Mouse (Mus musculus): ENCODE data around the gene Tsga10ip. TPM values are rescaled to one million over a fixed set of nuclear protein-coding genes. Genes with fewer than 3 reads are reported as not detected.
A peak's percentile ranks its signal among the peaks of the same experiment; 100 is the strongest.
"Not testable (repeated sequence)": the region's sequence is repeated elsewhere in the genome, so short reads cannot be mapped to it uniquely, and the experiment has no call there.

Tsga10ip gene
- polyA plus RNA-seq, 1 experiment from 2014 or later: 0.57 TPM

- Histone ChIP-seq H3K9ac (no peak overlapping the region), H3K36me3 (no peaks in the 10 kb centered on the region), H3K4me2 (no peak overlapping the region), H3K27me3 (peaks cover 2% of the 10 kb centered on the region; the same call in 1 of the 2 replicates), H3K9me3 (replicated peaks) (no peaks in the 10 kb centered on the region), H3K4me1 (peaks cover 6% of the 10 kb centered on the region), H3K27ac (no peak overlapping the region), H3K4me3 (replicated peaks) (no peak overlapping the region)
- ATAC-seq (replicated peaks; ENCODE audit: low FRiP score): no peak
- 67% methylated on average over 2 of the region's 2 CpGs for WGBS
Observed at GRCm38 (mm10) chr19:5353609-5354008, 48.7 kb downstream of the Tsga10ip start.

DNA sequence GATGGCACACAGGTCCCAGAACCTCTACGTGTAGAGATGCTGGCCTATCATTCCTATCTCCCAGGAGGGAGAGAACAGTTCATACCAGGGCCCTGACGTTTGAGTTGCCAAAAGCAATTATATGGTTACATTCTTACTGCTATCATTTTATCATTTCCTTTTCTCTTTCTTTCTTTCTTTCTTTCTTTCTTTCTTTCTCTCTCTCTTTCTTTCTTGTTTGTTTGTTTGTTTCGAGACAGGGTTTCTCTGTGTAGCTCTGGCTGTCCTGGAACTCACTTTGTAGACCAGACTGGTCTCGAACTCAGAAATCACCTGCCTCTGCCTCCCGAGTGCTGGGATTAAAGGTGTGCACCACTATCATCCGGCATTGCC is 52.8 kb downstream of the Tsga10ip start, which contains the start of gene Cst6:
Gene Cst6 (minus strand): TSS at position 73 of the 372 bp plus-strand sequence.
- peak within 1 kb of the TSS; percentile 45 for H3K4me3 ChIP-seq (replicated peaks)
- peak within 1 kb of the TSS; percentile 79 for H3K4me2 ChIP-seq
- H3K9me3 ChIP-seq (replicated peaks); H3K27ac ChIP-seq; ATAC-seq (replicated peaks; ENCODE audit: low FRiP score); H3K36me3 ChIP-seq; H3K27me3 ChIP-seq: not testable (repeated sequence)
- H3K9ac ChIP-seq: peak within 1 kb of the TSS; percentile 53
- peaks cover 11% of the 10 kb centered on the region for H3K4me1 ChIP-seq
- WGBS: 60% methylated on average over 6 of the region's 6 CpGs

- H3K4me1 ChIP-seq: peaks cover 11% of the 10 kb centered on the region
- peak overlapping the region; percentile 53 for H3K9ac ChIP-seq
- H3K4me2 ChIP-seq: peak overlapping the region; percentile 79
- peaks cover 2% of the 10 kb centered on the region; the same call in 1 of the 2 replicates for H3K27me3 ChIP-seq
- 4% methylated on average over 34 of the region's 34 CpGs for WGBS
- no peaks in the 10 kb centered on the region for H3K9me3 ChIP-seq (replicated peaks)
- no peaks in the 10 kb centered on the region for H3K36me3 ChIP-seq
- H3K4me3 ChIP-seq (replicated peaks): peak overlapping the region; percentile 45
- no peak for ATAC-seq (replicated peaks; ENCODE audit: low FRiP score)
- no peak overlapping the region for H3K27ac ChIP-seq
Observed at GRCm38 (mm10) chr19:5348526-5349501, 53.5 kb downstream of the Tsga10ip start.

- 86% methylated on average over 6 of the region's 6 CpGs for WGBS
- no peak for ATAC-seq (replicated peaks; ENCODE audit: low FRiP score)
Observed at GRCm38 (mm10) chr19:5348064-5348463, 54.3 kb downstream of the Tsga10ip start.

DNA sequence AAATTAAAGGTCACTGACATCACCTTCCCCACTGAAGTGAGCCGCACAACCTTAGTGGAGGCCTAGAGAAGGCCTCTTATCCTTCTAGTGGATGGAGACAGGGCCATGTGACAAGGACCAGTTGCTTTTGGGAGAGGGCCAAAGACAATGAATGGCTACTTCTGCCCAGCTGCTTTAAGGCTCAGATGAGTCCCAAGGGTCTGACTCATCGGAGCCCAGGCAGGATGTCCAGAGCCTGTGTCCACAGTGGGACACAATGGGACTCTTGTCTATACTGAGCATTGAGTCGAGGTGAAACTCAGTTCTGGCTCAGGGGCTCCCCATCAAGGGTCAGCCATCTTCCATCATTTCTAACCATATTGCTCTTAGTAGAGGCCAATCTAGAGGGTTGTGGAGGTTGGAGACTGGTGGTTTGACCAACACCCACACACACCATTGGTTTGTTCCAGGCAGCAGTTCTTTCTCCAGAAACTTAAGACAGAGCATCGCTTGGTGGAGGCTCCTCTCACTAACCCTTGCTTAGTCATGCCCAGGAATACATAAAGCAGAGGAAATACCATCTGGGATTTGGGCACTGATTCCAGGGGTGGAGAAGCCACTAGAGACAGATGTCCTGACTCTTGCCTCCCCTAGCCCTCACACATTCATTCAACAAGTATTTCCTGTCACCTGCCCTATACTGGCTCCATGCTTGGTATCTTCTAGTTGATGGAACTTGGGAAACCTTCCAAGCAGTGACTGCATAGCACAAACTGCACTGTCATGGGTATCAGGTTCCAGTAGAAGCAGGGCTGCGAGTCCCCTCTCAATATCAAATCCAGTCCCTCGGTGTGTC is 56.8 kb downstream of the Tsga10ip start:
- no peaks in the 10 kb centered on the region for H3K36me3 ChIP-seq
- no peak overlapping the region for H3K27ac ChIP-seq
- ATAC-seq (replicated peaks; ENCODE audit: low FRiP score): no peak
- no peak overlapping the region for H3K4me2 ChIP-seq
- H3K4me3 ChIP-seq (replicated peaks): no peak overlapping the region
- H3K4me1 ChIP-seq: peaks cover 11% of the 10 kb centered on the region
- no peaks in the 10 kb centered on the region for H3K9me3 ChIP-seq (replicated peaks)
- H3K9ac ChIP-seq: no peak overlapping the region
- H3K27me3 ChIP-seq: peaks cover 2% of the 10 kb centered on the region; the same call in 1 of the 2 replicates
- WGBS: 63% methylated on average over 6 of the region's 6 CpGs

More at GRCm38 (mm10) chr19:5348064-5348463, 54.3 kb downstream of the Tsga10ip start:
- Histone ChIP-seq H3K9me3 (replicated peaks) (no peaks in the 10 kb centered on the region), H3K4me1 (peaks cover 11% of the 10 kb centered on the region), H3K36me3 (no peaks in the 10 kb centered on the region), H3K27ac (no peak overlapping the region), H3K27me3 (peaks cover 2% of the 10 kb centered on the region; the same call in 1 of the 2 replicates), H3K4me3 (replicated peaks) (no peak overlapping the region), H3K9ac (no peak overlapping the region), H3K4me2 (no peak overlapping the region)

DNA sequence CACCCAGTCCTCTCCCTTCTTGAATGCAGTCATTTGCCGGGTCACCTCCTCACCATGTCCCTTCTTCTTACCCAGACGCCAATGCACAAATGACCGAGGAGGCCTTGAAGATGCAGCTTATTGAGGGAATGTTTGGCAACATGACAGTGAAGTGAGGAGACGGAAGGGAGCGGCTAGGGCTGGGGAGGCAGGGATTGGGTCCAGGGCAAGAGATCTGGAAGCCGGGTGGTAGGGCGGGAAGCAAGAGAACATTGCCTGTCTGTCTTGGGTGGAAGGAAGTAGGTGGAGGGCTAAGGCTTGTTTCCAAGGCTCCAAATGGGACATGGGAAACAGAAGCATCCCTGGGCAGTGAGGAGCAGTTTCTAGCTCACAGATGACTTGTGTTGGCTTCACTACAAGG is 61.0 kb downstream of the Tsga10ip start:
- H3K4me3 ChIP-seq (replicated peaks): no peak overlapping the region
- ATAC-seq (replicated peaks; ENCODE audit: low FRiP score): no peak
- 87% methylated on average over 7 of the region's 7 CpGs for WGBS
- H3K9ac ChIP-seq: no peak overlapping the region
- H3K36me3 ChIP-seq: no peaks in the 10 kb centered on the region
- H3K9me3 ChIP-seq (replicated peaks): no peaks in the 10 kb centered on the region
- H3K4me1 ChIP-seq: 0 out of 2 replicates have a peak, but pooled peaks cover 3% of the 10 kb centered on the region
- H3K27me3 ChIP-seq: no peaks in the 10 kb centered on the region
- no peak overlapping the region for H3K27ac ChIP-seq
- no peak overlapping the region for H3K4me2 ChIP-seq

Other genes starting within 250 kb of the Tsga10ip start
- gene Pacs1, start 129.4 kb downstream of the Tsga10ip start, polyA plus RNA-seq (2015; fragmentation: Nextera tagmentation; extraction: Ambion mirVana): 23.2 and 25.0 TPM in 2 replicates
- 351 and 362 TPM in 2 replicates for gene Sf3b2, start 107.1 kb downstream of the Tsga10ip start, polyA plus RNA-seq (2015; fragmentation: Nextera tagmentation; extraction: Ambion mirVana)
- gene Gal3st3, start 104.2 kb downstream of the Tsga10ip start, polyA plus RNA-seq (2015; fragmentation: Nextera tagmentation; extraction: Ambion mirVana): 3.8 and 3.9 TPM in 2 replicates
- gene Catsper1, start 66.8 kb downstream of the Tsga10ip start, polyA plus RNA-seq (2015; fragmentation: Nextera tagmentation; extraction: Ambion mirVana): not detected in 2 replicates
- 0.45 and 1.2 TPM in 2 replicates for gene Cst6, start 53.0 kb downstream of the Tsga10ip start, polyA plus RNA-seq (2015; fragmentation: Nextera tagmentation; extraction: Ambion mirVana)
- 58.4 and 59.3 TPM in 2 replicates for gene Eif1ad, start 35.8 kb downstream of the Tsga10ip start, polyA plus RNA-seq (2015; fragmentation: Nextera tagmentation; extraction: Ambion mirVana)
- gene Banf1, start 35.4 kb downstream of the Tsga10ip start, polyA plus RNA-seq (2015; fragmentation: Nextera tagmentation; extraction: Ambion mirVana): 477 and 508 TPM in 2 replicates
- 82.0 and 87.6 TPM in 2 replicates for gene Sart1, start 13.8 kb downstream of the Tsga10ip start, polyA plus RNA-seq (2015; fragmentation: Nextera tagmentation; extraction: Ambion mirVana)
- 248 and 250 TPM in 2 replicates for gene Drap1, start 22.5 kb upstream of the Tsga10ip start, polyA plus RNA-seq (2015; fragmentation: Nextera tagmentation; extraction: Ambion mirVana)
- gene AI837181, start 22.6 kb upstream of the Tsga10ip start, polyA plus RNA-seq (2015; fragmentation: Nextera tagmentation; extraction: Ambion mirVana): 54.2 and 59.0 TPM in 2 replicates
- gene Fosl1, start 45.0 kb upstream of the Tsga10ip start, polyA plus RNA-seq (2015; fragmentation: Nextera tagmentation; extraction: Ambion mirVana): 0.39 TPM in 1 of 2 replicates, not detected in the other
- gene Ccdc85b, start 55.4 kb upstream of the Tsga10ip start, polyA plus RNA-seq (2015; fragmentation: Nextera tagmentation; extraction: Ambion mirVana): 10.1 and 11.3 TPM in 2 replicates
- gene Fibp, start 58.1 kb upstream of the Tsga10ip start, polyA plus RNA-seq (2015; fragmentation: Nextera tagmentation; extraction: Ambion mirVana): 119 and 128 TPM in 2 replicates
- gene Ctsw, start 66.0 kb upstream of the Tsga10ip start, polyA plus RNA-seq (2015; fragmentation: Nextera tagmentation; extraction: Ambion mirVana): 1.1 and 1.5 TPM in 2 replicates
- 156 and 179 TPM in 2 replicates for gene Efemp2, start 71.4 kb upstream of the Tsga10ip start, polyA plus RNA-seq (2015; fragmentation: Nextera tagmentation; extraction: Ambion mirVana)
- gene Mus81, start 85.9 kb upstream of the Tsga10ip start, polyA plus RNA-seq (2015; fragmentation: Nextera tagmentation; extraction: Ambion mirVana): 37.0 and 47.4 TPM in 2 replicates
- gene Cfl1, start 87.9 kb upstream of the Tsga10ip start, polyA plus RNA-seq (2015; fragmentation: Nextera tagmentation; extraction: Ambion mirVana): 2,798 and 2,930 TPM in 2 replicates
- gene 1700020D05Rik, start 101.3 kb upstream of the Tsga10ip start, polyA plus RNA-seq (2015; fragmentation: Nextera tagmentation; extraction: Ambion mirVana): 0.30 and 0.32 TPM in 2 replicates
- gene Snx32, start 108.0 kb upstream of the Tsga10ip start, polyA plus RNA-seq (2015; fragmentation: Nextera tagmentation; extraction: Ambion mirVana): 7.5 and 9.3 TPM in 2 replicates
- 11.3 and 12.0 TPM in 2 replicates for gene Ovol1, start 158.1 kb upstream of the Tsga10ip start, polyA plus RNA-seq (2015; fragmentation: Nextera tagmentation; extraction: Ambion mirVana)
- 9.7 and 10.8 TPM in 2 replicates for gene Ap5b1, start 165.5 kb upstream of the Tsga10ip start, polyA plus RNA-seq (2015; fragmentation: Nextera tagmentation; extraction: Ambion mirVana)
- 158 and 163 TPM in 2 replicates for gene Rnaseh2c, start 199.3 kb upstream of the Tsga10ip start, polyA plus RNA-seq (2015; fragmentation: Nextera tagmentation; extraction: Ambion mirVana)
- gene Kat5, start 207.7 kb upstream of the Tsga10ip start, polyA plus RNA-seq (2015; fragmentation: Nextera tagmentation; extraction: Ambion mirVana): 53.5 and 58.8 TPM in 2 replicates
- 47.3 and 52.4 TPM in 2 replicates for gene Rela, start 235.0 kb upstream of the Tsga10ip start, polyA plus RNA-seq (2015; fragmentation: Nextera tagmentation; extraction: Ambion mirVana)

Measured in kidney, embryonic 15.5 days (tissue).